Mouse (Mus musculus) lung, adult 2 months (tissue): ENCODE results near the gene Gpc6. TPM values are rescaled to one million over a fixed set of nuclear protein-coding genes. Genes with fewer than 3 reads are reported as not detected.
A peak's percentile ranks its signal among the peaks of the same experiment; 100 is the strongest.

Source experiments
- DNase-seq: peaks from one replicate; pipeline ENCODE4 v3.0.0; 2022
- H3K4me1 ChIP-seq: fragments of 200-500 bp; 2 replicates; pipeline ENCODE4 v1.6.1; 2011; ENCODE audit warnings: low read length; ENCODE audit not compliant: control insufficient read depth, insufficient read depth
- H3K4me3 ChIP-seq: fragments of 200-500 bp; replicated peaks from 2 replicates; pipeline ENCODE3; 2011; ENCODE audit warnings: low read depth, mild to moderate bottlenecking, control low read depth, low read length; ENCODE audit errors: extremely low read depth
- CTCF ChIP-seq: fragments of 200-500 bp; IDR thresholded peaks from 2 replicates; pipeline ENCODE4 v1.5.1; 2011; ENCODE audit warnings: mild to moderate bottlenecking, low read length, control low read depth; ENCODE audit not compliant: insufficient read depth
- POLR2A ChIP-seq: fragments of 200-500 bp; IDR thresholded peaks from 2 replicates; pipeline ENCODE4 v1.6.1; 2011; ENCODE audit warnings: low read depth, mild to moderate bottlenecking, control low read depth, low read length, borderline replicate concordance; ENCODE audit errors: extremely low read depth
- WGBS: fragments of 180-500 bp; shearing (Covaris S2); methylation state at CpG from one replicate; pipeline ENCODE4 v1.1.7; 2018; 5-methylcytosine and 5-hydroxymethylcytosine counted together
- polyA plus RNA-seq: library from polyadenylated mRNA; depleted of rRNA; stranded (reverse); fragments of >200 nt; gene quantifications from 2 replicates; pipeline ENCODE4 v1.2.3, GENCODE M21; 2012

The Gpc6 gene
- polyA plus RNA-seq, 1 experiment, result 2.4 TPM

DNA sequence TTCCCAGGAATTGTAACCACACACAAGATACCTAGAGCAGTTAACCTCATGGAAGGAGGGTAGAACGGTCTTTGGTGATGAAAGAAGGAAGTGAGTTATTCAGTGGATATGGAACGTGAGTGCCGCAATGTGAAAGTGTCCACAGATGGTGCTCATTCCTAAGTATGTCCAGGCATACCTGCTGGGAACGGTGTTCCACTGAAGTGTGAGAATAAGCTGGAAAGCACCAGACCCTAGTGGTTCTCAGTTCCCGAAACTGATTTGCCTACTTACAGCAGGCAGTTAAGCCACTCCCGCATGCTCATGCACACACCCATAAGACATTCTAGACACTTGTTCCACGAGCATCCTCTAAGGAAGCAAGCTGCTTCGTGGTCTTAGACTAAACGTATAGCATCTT lies 890.9 kb downstream of the Gpc6 start:
- TF ChIP-seq POLR2A (no peak), CTCF (no peak)
- H3K4me1 ChIP-seq, result no peaks in the 10 kb centered on the region
- no peak overlapping the region for H3K4me3 ChIP-seq
- no peak for DNase-seq
- WGBS, result 88% methylated on average over 9 of the region's 9 CpGs

DNA sequence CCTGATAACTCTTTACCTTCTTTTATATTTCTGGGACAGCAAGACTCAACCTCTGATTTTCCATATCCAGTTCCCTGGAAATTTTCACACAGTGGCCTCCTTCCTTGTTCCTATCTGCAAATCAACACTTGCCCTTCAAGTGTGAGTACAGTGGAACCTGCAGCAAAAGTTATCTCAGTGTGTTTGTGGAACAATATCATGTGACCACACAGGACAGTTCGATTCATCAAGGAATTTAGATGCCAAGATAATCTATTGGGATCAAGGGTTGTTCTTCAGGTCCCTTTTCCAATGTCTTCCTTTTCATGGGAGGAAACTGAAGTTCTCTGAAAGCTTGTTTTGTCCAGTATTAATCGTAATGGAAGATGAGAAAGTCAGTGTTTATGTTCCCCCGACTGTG lies 891.6 kb downstream of the Gpc6 start:
- DNase-seq, result no peak
- Histone ChIP-seq H3K4me3 (no peak overlapping the region), H3K4me1 (no peaks in the 10 kb centered on the region)
- WGBS, result 42% methylated on average over 3 of the region's 3 CpGs
- no peak for TF ChIP-seq CTCF
- no peak for TF ChIP-seq POLR2A

DNA sequence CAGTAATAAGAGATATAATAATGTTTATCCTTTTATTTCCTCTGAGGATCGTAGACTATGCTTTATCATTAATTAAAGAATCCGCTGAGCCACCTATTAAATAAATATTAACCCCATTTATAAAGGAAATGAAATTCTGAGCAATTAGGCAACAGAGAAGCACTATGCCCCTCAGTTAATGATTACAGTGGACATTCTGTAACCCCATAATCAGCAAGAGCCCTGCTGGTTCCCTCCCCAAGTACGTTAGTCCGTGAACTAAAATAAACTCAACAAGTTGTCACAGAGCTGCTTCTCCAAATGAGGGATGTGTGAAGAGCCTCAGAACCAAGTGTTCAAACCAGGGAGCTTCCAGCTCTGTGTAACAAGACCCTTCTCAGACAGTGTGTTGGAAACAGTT lies 892.1 kb downstream of the Gpc6 start:
- WGBS, result 40% methylated on average over 4 of the region's 4 CpGs
- no peak for DNase-seq
- Histone ChIP-seq H3K4me3 (no peak overlapping the region), H3K4me1 (no peaks in the 10 kb centered on the region)
- TF ChIP-seq POLR2A (no peak), CTCF (no peak)

DNA sequence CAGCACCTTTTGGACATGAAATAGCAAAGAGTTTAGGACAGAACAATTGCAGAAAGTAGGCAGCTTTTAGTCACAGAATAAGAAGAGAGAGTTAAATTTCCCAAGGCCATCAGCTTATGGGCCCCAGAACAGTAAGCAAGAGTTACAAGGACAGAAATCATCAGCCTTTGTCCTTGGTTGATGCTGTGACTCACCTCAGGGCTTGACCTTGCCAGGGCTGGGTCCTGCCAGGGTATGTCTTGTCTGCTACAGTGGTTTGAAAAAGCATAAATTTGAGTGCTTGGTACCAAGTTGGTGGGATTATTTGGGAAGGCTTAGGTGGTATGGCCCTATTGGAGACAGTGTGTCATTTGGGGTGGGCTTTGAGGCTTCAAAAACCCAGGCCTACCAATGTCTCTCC lies 899.4 kb downstream of the Gpc6 start:
- H3K4me3 ChIP-seq, result no peak overlapping the region
- no peak for DNase-seq
- no peaks in the 10 kb centered on the region for H3K4me1 ChIP-seq
- TF ChIP-seq CTCF, result no peak
- TF ChIP-seq POLR2A, result no peak

DNA sequence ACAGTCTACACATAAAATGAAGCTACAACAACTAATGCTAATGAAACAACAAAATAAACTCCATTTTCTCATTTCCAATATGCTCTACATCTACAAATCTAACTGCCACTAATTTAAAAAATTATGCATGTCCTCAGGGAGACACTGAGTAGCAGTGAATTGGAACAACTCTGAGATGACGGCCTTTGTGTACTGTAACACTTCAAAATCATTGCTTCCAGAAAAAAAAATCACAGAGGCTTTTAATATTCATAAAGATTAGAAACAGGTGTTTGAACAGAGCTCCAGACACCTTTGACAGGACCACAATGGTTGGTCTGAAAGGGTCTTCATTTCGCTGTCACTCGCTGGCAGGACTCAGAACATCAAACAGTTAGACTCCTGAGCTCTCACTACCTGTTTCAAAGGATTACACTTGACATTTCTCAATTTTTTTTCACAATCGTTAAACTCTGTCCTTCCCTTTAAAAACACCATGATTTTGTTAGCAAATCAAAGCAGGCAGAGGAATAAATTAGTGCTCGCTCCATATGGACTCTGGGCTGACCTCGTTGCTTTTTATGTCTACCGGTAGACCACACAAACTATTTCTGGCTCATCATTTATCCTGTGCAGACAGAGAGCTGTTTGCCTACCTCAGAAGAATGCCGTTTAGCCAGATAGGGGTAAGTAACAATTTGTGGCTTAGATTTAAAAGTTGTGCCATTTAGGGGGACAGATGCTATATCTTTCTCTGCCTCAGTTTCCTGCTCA lies 901.4 kb downstream of the Gpc6 start:
- TF ChIP-seq POLR2A (no peak), CTCF (no peak)
- Histone ChIP-seq H3K4me1 (no peaks in the 10 kb centered on the region), H3K4me3 (no peak overlapping the region)
- no peak for DNase-seq
- 64% methylated on average over 8 of the region's 8 CpGs for WGBS

DNA sequence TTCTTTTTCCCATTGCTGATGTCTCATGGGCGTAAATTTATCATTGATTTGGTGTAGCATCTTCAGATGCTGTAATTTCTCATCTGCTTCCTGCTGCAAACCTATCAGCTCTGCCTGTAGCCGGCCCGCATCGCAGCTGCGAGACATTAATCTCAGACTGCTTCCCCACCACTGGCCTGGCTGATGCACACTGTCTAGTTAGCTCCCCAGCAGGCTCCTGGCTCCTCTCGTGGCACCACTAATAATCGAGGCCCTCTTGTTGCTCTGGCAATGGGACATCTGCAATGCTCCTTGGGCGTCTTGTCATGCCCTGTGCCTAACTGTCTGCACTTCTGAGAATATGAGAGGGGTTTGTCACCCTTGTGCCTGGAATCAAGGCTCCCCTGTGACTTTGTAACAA lies 906.2 kb downstream of the Gpc6 start:
- 88% methylated on average over 8 of the region's 8 CpGs for whole genome bisulfite sequencing
- TF ChIP-seq POLR2A (no peak), CTCF (no peak)
- H3K4me3 ChIP-seq, result no peak overlapping the region
- no peaks in the 10 kb centered on the region for H3K4me1 ChIP-seq
- no peak for DNase-seq

DNA sequence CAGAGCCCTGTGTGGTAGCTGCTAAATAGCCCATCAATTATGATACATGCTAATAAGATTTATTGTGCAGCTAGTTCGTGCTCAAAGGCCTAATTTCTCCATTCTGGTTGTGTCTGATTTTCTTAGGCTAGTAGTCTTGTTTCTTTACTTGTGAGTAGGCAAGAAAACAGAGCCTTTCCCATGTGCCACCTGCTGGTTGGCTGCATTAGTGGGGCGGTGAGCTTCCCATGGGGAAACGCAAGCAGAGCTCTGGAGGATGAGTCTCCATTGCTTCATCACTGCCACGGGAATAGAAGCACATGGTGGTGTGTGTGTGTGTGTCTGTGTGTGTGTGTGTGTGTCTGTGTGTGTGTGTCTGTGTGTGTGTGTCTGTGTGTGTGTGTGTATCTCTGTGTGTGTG lies 906.6 kb downstream of the Gpc6 start:
- no peak overlapping the region for H3K4me3 ChIP-seq
- DNase-seq, result no peak
- TF ChIP-seq POLR2A, result no peak
- peak; percentile 16; the same call in 1 of the 2 replicates for TF ChIP-seq CTCF
- WGBS, result 59% methylated on average over 4 of the region's 4 CpGs
- no peaks in the 10 kb centered on the region for H3K4me1 ChIP-seq

DNA sequence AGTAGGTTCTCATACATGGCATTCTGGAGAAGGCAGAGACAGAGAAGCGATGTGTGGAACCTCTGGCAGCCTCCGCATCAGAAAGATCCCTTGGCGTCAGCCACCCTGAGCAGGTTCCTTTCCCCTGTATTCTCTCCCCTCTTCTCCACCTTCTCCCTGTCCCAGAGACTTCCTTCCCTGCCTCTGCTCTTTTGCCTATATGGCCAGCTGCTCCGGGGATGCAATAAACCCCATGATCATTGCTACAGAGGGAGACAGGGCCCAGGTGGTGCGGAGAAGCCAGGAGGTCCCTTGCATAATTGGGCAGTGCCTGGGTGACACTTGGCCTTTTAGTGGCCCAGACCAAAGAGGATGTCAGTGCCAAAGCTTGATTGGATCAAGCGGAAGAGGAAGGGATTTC lies 910.4 kb downstream of the Gpc6 start:
- WGBS, result 80% methylated on average over 6 of the region's 6 CpGs
- no peak for DNase-seq
- no peak for TF ChIP-seq POLR2A
- TF ChIP-seq CTCF, result no peak

DNA sequence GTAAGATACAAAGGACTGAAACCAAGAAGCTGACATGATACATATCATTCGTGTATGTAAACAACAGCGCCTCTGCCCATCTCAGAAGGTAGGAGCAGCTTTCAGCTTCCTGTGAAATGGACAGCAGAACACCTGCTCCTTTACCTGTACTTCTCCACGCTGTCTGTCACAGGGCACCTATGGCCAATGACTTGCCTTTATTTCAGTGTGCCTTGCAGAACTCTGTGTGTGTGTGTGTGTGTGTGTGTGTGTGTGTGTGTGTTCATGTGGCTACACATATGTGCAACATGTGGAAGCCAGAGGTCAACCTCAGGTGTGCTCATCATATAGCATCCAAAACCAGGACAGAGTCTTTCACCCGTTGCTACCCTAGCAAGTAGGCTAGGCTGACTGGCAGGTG lies 911.9 kb downstream of the Gpc6 start:
- H3K4me1 ChIP-seq, result no peaks in the 10 kb centered on the region
- WGBS, result 95% methylated on average over 4 of the region's 4 CpGs

More for the DNA sequence above, 910.4 kb downstream of the Gpc6 start:
- Histone ChIP-seq H3K4me1 (no peaks in the 10 kb centered on the region), H3K4me3 (no peak overlapping the region)

DNA sequence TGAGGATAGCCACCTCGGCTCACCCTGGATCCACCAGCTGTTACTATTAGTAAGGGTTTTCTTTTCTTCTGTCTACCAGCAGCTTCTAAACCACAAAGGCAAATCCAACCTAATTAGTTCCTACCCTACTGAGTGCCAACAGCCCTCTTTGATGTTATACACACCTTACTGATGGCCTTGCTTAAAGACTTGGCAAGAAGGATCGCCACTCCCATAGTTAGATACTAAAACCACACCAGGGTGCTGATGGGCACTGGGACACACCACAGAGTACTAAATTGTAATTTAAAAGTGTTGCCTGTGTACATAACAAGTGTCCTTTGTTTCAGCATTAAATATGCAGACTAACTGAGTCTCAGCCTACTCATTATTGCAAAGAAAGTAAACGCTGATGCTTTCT lies 912.6 kb downstream of the Gpc6 start:
- Histone ChIP-seq H3K4me1 (no peaks in the 10 kb centered on the region), H3K4me3 (no peak overlapping the region)
- DNase-seq, result no peak
- TF ChIP-seq CTCF, result no peak
- TF ChIP-seq POLR2A, result no peak
- 78% methylated on average over 3 of the region's 3 CpGs for WGBS

More for the DNA sequence above, 911.9 kb downstream of the Gpc6 start:
- DNase-seq, result no peak
- H3K4me3 ChIP-seq, result no peak overlapping the region
- TF ChIP-seq CTCF (no peak), POLR2A (no peak)
